Mouse (Mus musculus) T-helper 2 cell (primary cell): ENCODE measurements at regions not wholly inside any gene's neighbourhood (a gene's known extent, or its start where the extent isn't known, plus 50 kb on each side); places are given as distances from the start of the nearest gene placed in this dataset.

Experiments used
- in situ Hi-C: fragments of 300-600 bp; cut with MboI, MseI; formaldehyde crosslinking; loops from one replicate; pipeline ENCODE4 v1.15.1; 2025; ENCODE audit warnings: high pct_unique_total_duplicates

- in situ Hi-C loops = no loop called here
These were observed 213.9 kb downstream of the Dok5 start for GRCm38 (mm10) chr2:170945401-170946105.

- in situ Hi-C loops = no loop called here
These were observed 214.6 kb downstream of the Dok5 start for GRCm38 (mm10) chr2:170946106-170946657.

- in situ Hi-C loops = no loop called here
These were observed 215.6 kb downstream of the Dok5 start for GRCm38 (mm10) chr2:170947236-170947635.

- in situ Hi-C loops = no loop called here
These were observed 223.0 kb downstream of the Dok5 start for GRCm38 (mm10) chr2:170954626-170955025.

GRCm38 (mm10) chr2:170956766-170957165 lies 225.2 kb downstream of the Dok5 start:
- in situ Hi-C loops = no loop called here

- in situ Hi-C loops = no loop called here
These were observed 228.8 kb downstream of the Dok5 start for GRCm38 (mm10) chr2:170960396-170960795.

- in situ Hi-C loops = no loop called here
These were observed 230.9 kb downstream of the Dok5 start for GRCm38 (mm10) chr2:170962481-170962880.

GRCm38 (mm10) chr2:170969430-170969829 lies 237.8 kb downstream of the Dok5 start:
- in situ Hi-C loops = no loop called here

GRCm38 (mm10) chr2:170985357-170985756 lies 253.8 kb downstream of the Dok5 start:
- in situ Hi-C loops = loop anchor here (5.0 kb wide), 1 partner anchor 98 kb away; no protein-coding TSS in a partner anchor

- in situ Hi-C loops = loop anchor here (10.0 kb wide), 1 partner anchor 994 kb away; no protein-coding TSS in a partner anchor
These were observed 266.8 kb downstream of the Dok5 start for GRCm38 (mm10) chr2:170998378-170998777.

- in situ Hi-C loops = no loop called here
These were observed 268.6 kb downstream of the Dok5 start for GRCm38 (mm10) chr2:171000165-171000564.

- in situ Hi-C loops = no loop called here
These were observed 296.9 kb downstream of the Dok5 start for GRCm38 (mm10) chr2:171028481-171028880.
